Mouse (Mus musculus): ENCODE data around the gene BC067074. TPM values are rescaled to one million over a fixed set of nuclear protein-coding genes. Genes with fewer than 3 reads are reported as not detected.

The BC067074 gene
- polyA plus RNA-seq, 1 experiment from 2014 or later, result 0.73 TPM

GRCm38 (mm10) chr13:113359676-113360075 is 66.7 kb downstream of the BC067074 start:
- ATAC-seq, result no peak
- no peaks in the 10 kb centered on the region for H3K36me3 ChIP-seq (ENCODE audit: control insufficient read depth, insufficient read depth)
- no peak overlapping the region for H3K27ac ChIP-seq (ENCODE audit: low read length)
- 93% methylated on average over 1 of the region's 1 CpGs for WGBS
- no peak overlapping the region for H3K4me3 ChIP-seq (replicated peaks; ENCODE audit: low read length)
- H3K9me3 ChIP-seq (ENCODE audit: control insufficient read depth, low read length), result no peaks in the 10 kb centered on the region
- H3K4me1 ChIP-seq (replicated peaks; ENCODE audit: control insufficient read depth, insufficient read depth, low read length), result peaks cover 9% of the 10 kb centered on the region; the same call in 1 of the 2 replicates
- no peaks in the 10 kb centered on the region for H3K27me3 ChIP-seq (replicated peaks; ENCODE audit: control insufficient read depth, insufficient read depth, low read length)
- no peak overlapping the region for H3K9ac ChIP-seq (replicated peaks; ENCODE audit: low read depth, low read length)
- no peak overlapping the region for H3K4me2 ChIP-seq (ENCODE audit: low read length)

GRCm38 (mm10) chr13:113365976-113366375 is 73.0 kb downstream of the BC067074 start:
- Histone ChIP-seq H3K4me2 (ENCODE audit: low read length) (no peak overlapping the region), H3K27me3 (replicated peaks; ENCODE audit: control insufficient read depth, insufficient read depth, low read length) (no peaks in the 10 kb centered on the region), H3K27ac (ENCODE audit: low read length) (no peak overlapping the region), H3K4me3 (replicated peaks; ENCODE audit: low read length) (no peak overlapping the region), H3K9ac (replicated peaks; ENCODE audit: low read depth, low read length) (no peak overlapping the region), H3K36me3 (ENCODE audit: control insufficient read depth, insufficient read depth) (no peaks in the 10 kb centered on the region), H3K4me1 (replicated peaks; ENCODE audit: control insufficient read depth, insufficient read depth, low read length) (no peaks in the 10 kb centered on the region), H3K9me3 (ENCODE audit: control insufficient read depth, low read length) (no peaks in the 10 kb centered on the region)
- no peak for ATAC-seq
- 93% methylated on average over 10 of the region's 10 CpGs for WGBS

DNA sequence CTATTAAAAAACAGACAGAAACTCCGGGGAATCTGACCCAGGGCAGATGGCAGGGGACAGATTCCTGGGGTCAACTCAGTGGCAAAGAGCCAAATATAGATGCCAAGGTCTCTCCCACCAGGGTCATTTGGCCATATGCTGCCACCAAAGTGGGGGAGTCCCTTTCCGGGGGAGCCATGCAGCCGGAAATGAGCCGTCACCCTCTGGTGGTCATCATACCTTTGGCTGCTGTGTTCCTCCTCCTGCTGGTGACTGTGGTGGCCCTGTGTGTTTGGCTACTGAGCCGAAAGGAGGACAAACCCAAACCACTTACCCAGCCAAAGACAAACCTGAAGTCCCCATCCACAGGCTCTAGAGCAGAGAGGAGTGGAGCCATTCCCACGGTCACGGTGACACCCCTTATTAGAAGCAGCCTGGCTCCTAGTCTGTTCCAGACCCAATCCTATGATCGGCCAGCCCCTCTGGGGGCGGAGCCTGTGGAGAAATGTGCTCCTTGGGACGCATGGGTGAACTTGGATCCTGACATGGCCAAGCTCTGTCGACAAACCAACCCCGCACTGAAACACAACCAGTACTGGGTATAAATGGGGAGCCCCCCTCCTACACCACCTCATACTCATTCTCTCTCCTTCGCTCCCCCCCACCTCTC is 76.1 kb downstream of the BC067074 start:
- no peak overlapping the region for H3K9ac ChIP-seq (replicated peaks; ENCODE audit: low read depth, low read length)
- no peaks in the 10 kb centered on the region for H3K36me3 ChIP-seq (ENCODE audit: control insufficient read depth, insufficient read depth)
- no peak for ATAC-seq
- H3K4me3 ChIP-seq (replicated peaks; ENCODE audit: low read length), result no peak overlapping the region
- no peak overlapping the region for H3K27ac ChIP-seq (ENCODE audit: low read length)
- WGBS, result 80% methylated on average over 13 of the region's 13 CpGs
- H3K9me3 ChIP-seq (ENCODE audit: control insufficient read depth, low read length), result no peaks in the 10 kb centered on the region
- no peaks in the 10 kb centered on the region for H3K4me1 ChIP-seq (replicated peaks; ENCODE audit: control insufficient read depth, insufficient read depth, low read length)
- no peak overlapping the region for H3K4me2 ChIP-seq (ENCODE audit: low read length)
- no peaks in the 10 kb centered on the region for H3K27me3 ChIP-seq (replicated peaks; ENCODE audit: control insufficient read depth, insufficient read depth, low read length)

- ATAC-seq, result no peak
- no peaks in the 10 kb centered on the region for H3K4me1 ChIP-seq (replicated peaks; ENCODE audit: control insufficient read depth, insufficient read depth, low read length)
- no peaks in the 10 kb centered on the region for H3K36me3 ChIP-seq (ENCODE audit: control insufficient read depth, insufficient read depth)
- no peak overlapping the region for H3K9ac ChIP-seq (replicated peaks; ENCODE audit: low read depth, low read length)
- no peak overlapping the region for H3K4me3 ChIP-seq (replicated peaks; ENCODE audit: low read length)
- no peaks in the 10 kb centered on the region for H3K9me3 ChIP-seq (ENCODE audit: control insufficient read depth, low read length)
- H3K4me2 ChIP-seq (ENCODE audit: low read length), result no peak overlapping the region
- H3K27me3 ChIP-seq (replicated peaks; ENCODE audit: control insufficient read depth, insufficient read depth, low read length), result no peaks in the 10 kb centered on the region
- H3K27ac ChIP-seq (ENCODE audit: low read length), result no peak overlapping the region
- 92% methylated on average over 10 of the region's 10 CpGs for WGBS
Observed at GRCm38 (mm10) chr13:113369622-113370021, 76.7 kb downstream of the BC067074 start.

GRCm38 (mm10) chr13:113373291-113374083 is 80.5 kb downstream of the BC067074 start:
- peak; percentile 61 for ATAC-seq
- H3K9me3 ChIP-seq (ENCODE audit: control insufficient read depth, low read length), result no peaks in the 10 kb centered on the region
- no peak overlapping the region for H3K4me3 ChIP-seq (replicated peaks; ENCODE audit: low read length)
- 73% methylated on average over 12 of the region's 12 CpGs for WGBS
- H3K27me3 ChIP-seq (replicated peaks; ENCODE audit: control insufficient read depth, insufficient read depth, low read length), result no peaks in the 10 kb centered on the region
- no peaks in the 10 kb centered on the region for H3K36me3 ChIP-seq (ENCODE audit: control insufficient read depth, insufficient read depth)
- no peaks in the 10 kb centered on the region for H3K4me1 ChIP-seq (replicated peaks; ENCODE audit: control insufficient read depth, insufficient read depth, low read length)
- H3K27ac ChIP-seq (ENCODE audit: low read length), result peak overlapping the region; percentile 51
- no peak overlapping the region for H3K9ac ChIP-seq (replicated peaks; ENCODE audit: low read depth, low read length)
- H3K4me2 ChIP-seq (ENCODE audit: low read length), result no peak overlapping the region

DNA sequence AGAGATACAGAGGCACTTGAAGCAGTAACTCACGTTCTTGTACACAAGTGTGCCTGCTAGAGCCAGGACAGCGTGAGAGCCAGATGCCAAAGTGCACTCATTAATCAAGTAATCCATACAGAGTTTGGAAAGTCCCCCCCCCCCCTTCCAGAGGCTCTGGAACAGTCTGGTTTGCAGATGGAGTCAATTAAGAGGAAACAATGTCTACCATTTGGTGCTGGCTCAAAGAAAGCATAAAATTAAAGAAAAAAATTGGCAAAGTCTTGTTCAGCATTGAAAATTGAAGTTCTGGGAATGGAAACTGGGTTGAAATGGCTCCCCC is 81.1 kb downstream of the BC067074 start:
- H3K36me3 ChIP-seq (ENCODE audit: control insufficient read depth, insufficient read depth), result no peaks in the 10 kb centered on the region
- no peak overlapping the region for H3K9ac ChIP-seq (replicated peaks; ENCODE audit: low read depth, low read length)
- H3K4me1 ChIP-seq (replicated peaks; ENCODE audit: control insufficient read depth, insufficient read depth, low read length), result no peaks in the 10 kb centered on the region
- no peak overlapping the region for H3K4me3 ChIP-seq (replicated peaks; ENCODE audit: low read length)
- H3K9me3 ChIP-seq (ENCODE audit: control insufficient read depth, low read length), result no peaks in the 10 kb centered on the region
- 37% methylated on average over 2 of the region's 2 CpGs for WGBS
- no peaks in the 10 kb centered on the region for H3K27me3 ChIP-seq (replicated peaks; ENCODE audit: control insufficient read depth, insufficient read depth, low read length)
- no peak overlapping the region for H3K4me2 ChIP-seq (ENCODE audit: low read length)
- H3K27ac ChIP-seq (ENCODE audit: low read length), result peak overlapping the region; percentile 51
- ATAC-seq, result peak; percentile 86

- no peaks in the 10 kb centered on the region for H3K9me3 ChIP-seq (ENCODE audit: control insufficient read depth, low read length)
- ATAC-seq, result no peak
- no peaks in the 10 kb centered on the region for H3K36me3 ChIP-seq (ENCODE audit: control insufficient read depth, insufficient read depth)
- 89% methylated on average over 7 of the region's 7 CpGs for WGBS
- H3K27me3 ChIP-seq (replicated peaks; ENCODE audit: control insufficient read depth, insufficient read depth, low read length), result no peaks in the 10 kb centered on the region
- H3K4me2 ChIP-seq (ENCODE audit: low read length), result no peak overlapping the region
- H3K4me3 ChIP-seq (replicated peaks; ENCODE audit: low read length), result no peak overlapping the region
- H3K27ac ChIP-seq (ENCODE audit: low read length), result no peak overlapping the region
- no peak overlapping the region for H3K9ac ChIP-seq (replicated peaks; ENCODE audit: low read depth, low read length)
- H3K4me1 ChIP-seq (replicated peaks; ENCODE audit: control insufficient read depth, insufficient read depth, low read length), result no peaks in the 10 kb centered on the region
Observed at GRCm38 (mm10) chr13:113377631-113378030, 84.7 kb downstream of the BC067074 start.

DNA sequence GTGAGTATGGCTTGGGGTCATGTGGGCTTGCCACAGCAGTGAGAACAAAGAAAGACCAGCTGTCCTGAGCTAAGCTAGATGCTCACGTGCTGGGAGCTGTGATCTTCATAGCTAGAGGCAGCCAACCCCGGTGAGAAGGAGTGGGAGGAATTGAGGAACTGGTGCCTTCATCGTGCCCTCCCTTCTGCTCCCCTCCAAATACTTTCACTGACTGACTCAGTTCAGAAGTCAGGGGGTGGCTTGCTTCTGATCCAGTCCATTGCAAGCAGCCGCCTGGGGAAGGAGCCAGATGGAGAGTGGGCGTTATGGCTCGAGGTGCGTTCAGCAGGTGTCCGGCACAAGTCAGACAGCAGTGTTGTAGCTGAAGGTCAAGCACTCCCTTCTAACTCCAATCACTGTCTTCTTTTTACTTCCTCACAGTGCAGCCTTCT is 86.0 kb downstream of the BC067074 start:
- 84% methylated on average over 8 of the region's 8 CpGs for WGBS
- no peaks in the 10 kb centered on the region for H3K27me3 ChIP-seq (replicated peaks; ENCODE audit: control insufficient read depth, insufficient read depth, low read length)
- H3K27ac ChIP-seq (ENCODE audit: low read length), result no peak overlapping the region
- H3K4me1 ChIP-seq (replicated peaks; ENCODE audit: control insufficient read depth, insufficient read depth, low read length), result no peaks in the 10 kb centered on the region
- H3K36me3 ChIP-seq (ENCODE audit: control insufficient read depth, insufficient read depth), result no peaks in the 10 kb centered on the region
- ATAC-seq, result no peak
- no peak overlapping the region for H3K9ac ChIP-seq (replicated peaks; ENCODE audit: low read depth, low read length)
- no peak overlapping the region for H3K4me2 ChIP-seq (ENCODE audit: low read length)
- H3K4me3 ChIP-seq (replicated peaks; ENCODE audit: low read length), result no peak overlapping the region
- H3K9me3 ChIP-seq (ENCODE audit: control insufficient read depth, low read length), result no peaks in the 10 kb centered on the region

GRCm38 (mm10) chr13:113379766-113380309 is 86.9 kb downstream of the BC067074 start:
- Histone ChIP-seq H3K9me3 (ENCODE audit: control insufficient read depth, low read length) (no peaks in the 10 kb centered on the region), H3K9ac (replicated peaks; ENCODE audit: low read depth, low read length) (no peak overlapping the region), H3K27me3 (replicated peaks; ENCODE audit: control insufficient read depth, insufficient read depth, low read length) (no peaks in the 10 kb centered on the region), H3K4me2 (ENCODE audit: low read length) (no peak overlapping the region), H3K4me3 (replicated peaks; ENCODE audit: low read length) (no peak overlapping the region), H3K27ac (ENCODE audit: low read length) (no peak overlapping the region), H3K4me1 (replicated peaks; ENCODE audit: control insufficient read depth, insufficient read depth, low read length) (no peaks in the 10 kb centered on the region), H3K36me3 (ENCODE audit: control insufficient read depth, insufficient read depth) (no peaks in the 10 kb centered on the region)
- 43% methylated on average over 6 of the region's 6 CpGs for WGBS
- no peak for ATAC-seq

Measured in forebrain, embryonic 16.5 days (tissue).